Mouse (Mus musculus) hindbrain, embryonic 13.5 days (tissue): ENCODE results near the gene Galnt17. TPM values are rescaled to one million over a fixed set of nuclear protein-coding genes. Genes with fewer than 3 reads are reported as not detected.
A peak's percentile ranks its signal among the peaks of the same experiment; 100 is the strongest.

ENCODE experiments used
- ATAC-seq: fragments of 200-750 bp; cut with Nextera tagmentation; 2 replicates; pipeline ENCODE4 v1.8.0; 2017; ENCODE audit warnings: moderate TSS enrichment; ENCODE audit not compliant: low FRiP score
- H3K27ac ChIP-seq: fragments of 300-500 bp; sonication (generic); 2 replicates; pipeline ENCODE4 v1.5.1; 2015; ENCODE audit warnings: inconsistent platforms, mild to moderate bottlenecking, moderate library complexity
- H3K27me3 ChIP-seq: fragments of 300-500 bp; sonication (generic); 2 replicates; pipeline ENCODE4 v1.6.1; 2015; ENCODE audit warnings: mild to moderate bottlenecking, inconsistent platforms
- H3K36me3 ChIP-seq: fragments of 300-500 bp; sonication (generic); 2 replicates; pipeline ENCODE4 v1.6.1; 2015; ENCODE audit warnings: mild to moderate bottlenecking, inconsistent platforms
- H3K4me1 ChIP-seq: fragments of 300-500 bp; sonication (generic); replicated peaks from 2 replicates; pipeline ENCODE4 v1.6.1; 2015; ENCODE audit warnings: inconsistent platforms
- H3K4me2 ChIP-seq: fragments of 300-500 bp; sonication (generic); 2 replicates; pipeline ENCODE4 v1.6.1; 2015; ENCODE audit warnings: inconsistent platforms, mild to moderate bottlenecking, moderate library complexity
- H3K4me3 ChIP-seq: fragments of 300-500 bp; sonication (generic); 2 replicates; pipeline ENCODE4 v1.5.1; 2015; ENCODE audit warnings: mild to moderate bottlenecking, inconsistent platforms
- H3K9ac ChIP-seq: fragments of 300-500 bp; sonication (generic); 2 replicates; pipeline ENCODE4 v1.6.1; 2015; ENCODE audit warnings: mild to moderate bottlenecking, inconsistent platforms
- H3K9me3 ChIP-seq: fragments of 300-500 bp; sonication (generic); 2 replicates; pipeline ENCODE4 v1.6.1; 2016; ENCODE audit warnings: inconsistent platforms
- WGBS: fragments of 180-500 bp; shearing (Covaris S2); methylation state at CpG from one replicate; pipeline ENCODE4 v1.1.7; 2015; 5-methylcytosine and 5-hydroxymethylcytosine counted together
- polyA plus RNA-seq: library from polyadenylated mRNA; unstranded; fragments of >200 nt; fragmentation: Nextera tagmentation; extraction: Ambion mirVana; gene quantifications from 2 replicates; pipeline ENCODE4 v1.2.1, GENCODE M21; 2015

Galnt17 gene
- polyA plus RNA-seq, 1 experiment from 2014 or later, result 9.6 TPM

GRCm38 (mm10) chr5:130938911-130939608 is 369.2 kb downstream of the Galnt17 start:
- Histone ChIP-seq H3K9ac (no peak overlapping the region), H3K36me3 (no peaks in the 10 kb centered on the region), H3K27ac (peak overlapping the region; percentile 70), H3K4me2 (no peak overlapping the region), H3K27me3 (no peaks in the 10 kb centered on the region), H3K4me3 (no peak overlapping the region), H3K4me1 (peaks cover 16% of the 10 kb centered on the region), H3K9me3 (no peaks in the 10 kb centered on the region)
- 12% methylated on average over 4 of the region's 4 CpGs for WGBS
- no peak for ATAC-seq

GRCm38 (mm10) chr5:130938274-130938741 is 370.0 kb downstream of the Galnt17 start:
- ATAC-seq, result peak; percentile 68
- Histone ChIP-seq H3K4me1 (peaks cover 16% of the 10 kb centered on the region), H3K9ac (no peak overlapping the region), H3K27ac (no peak overlapping the region; the same call in 1 of the 2 replicates), H3K36me3 (no peaks in the 10 kb centered on the region), H3K4me3 (no peak overlapping the region), H3K27me3 (no peaks in the 10 kb centered on the region), H3K9me3 (no peaks in the 10 kb centered on the region), H3K4me2 (no peak overlapping the region)
- 1% methylated on average over 7 of the region's 7 CpGs for WGBS

- no peak overlapping the region for H3K4me2 ChIP-seq
- H3K4me1 ChIP-seq, result no peaks in the 10 kb centered on the region
- H3K9me3 ChIP-seq, result peaks cover 5% of the 10 kb centered on the region; the same call in 1 of the 2 replicates
- no peak overlapping the region for H3K4me3 ChIP-seq
- H3K9ac ChIP-seq, result no peak overlapping the region
- no peaks in the 10 kb centered on the region; the same call in 1 of the 2 replicates for H3K27me3 ChIP-seq
- ATAC-seq, result no peak
- H3K27ac ChIP-seq, result no peak overlapping the region
- WGBS, result 82% methylated on average over 1 of the region's 1 CpGs
- H3K36me3 ChIP-seq, result no peaks in the 10 kb centered on the region
Measured at GRCm38 (mm10) chr5:130930999-130931398, 377.3 kb downstream of the Galnt17 start.

DNA sequence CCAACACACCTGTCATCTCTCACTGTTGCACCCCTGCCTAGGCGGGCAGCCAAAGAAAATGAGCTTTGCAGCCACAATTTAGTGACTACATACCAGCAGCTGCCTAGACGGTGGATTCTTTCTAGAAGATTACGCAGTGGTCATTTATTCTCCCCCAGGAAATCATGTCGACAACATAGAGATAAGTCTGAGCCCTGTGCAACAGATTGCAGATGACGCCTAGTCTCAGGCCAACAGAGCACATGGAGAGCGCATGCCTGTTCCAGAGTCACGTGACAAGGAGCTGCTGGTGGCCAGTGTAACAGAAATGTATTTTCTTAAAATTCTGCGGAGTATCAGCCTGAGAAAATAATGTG is 380.5 kb downstream of the Galnt17 start:
- Histone ChIP-seq H3K27ac (no peak overlapping the region), H3K9ac (no peak overlapping the region), H3K4me3 (no peak overlapping the region), H3K9me3 (peaks cover 5% of the 10 kb centered on the region; the same call in 1 of the 2 replicates), H3K36me3 (no peaks in the 10 kb centered on the region), H3K4me1 (peaks cover 18% of the 10 kb centered on the region), H3K4me2 (no peak overlapping the region), H3K27me3 (no peaks in the 10 kb centered on the region)
- no peak for ATAC-seq
- WGBS, result 82% methylated on average over 8 of the region's 8 CpGs

DNA sequence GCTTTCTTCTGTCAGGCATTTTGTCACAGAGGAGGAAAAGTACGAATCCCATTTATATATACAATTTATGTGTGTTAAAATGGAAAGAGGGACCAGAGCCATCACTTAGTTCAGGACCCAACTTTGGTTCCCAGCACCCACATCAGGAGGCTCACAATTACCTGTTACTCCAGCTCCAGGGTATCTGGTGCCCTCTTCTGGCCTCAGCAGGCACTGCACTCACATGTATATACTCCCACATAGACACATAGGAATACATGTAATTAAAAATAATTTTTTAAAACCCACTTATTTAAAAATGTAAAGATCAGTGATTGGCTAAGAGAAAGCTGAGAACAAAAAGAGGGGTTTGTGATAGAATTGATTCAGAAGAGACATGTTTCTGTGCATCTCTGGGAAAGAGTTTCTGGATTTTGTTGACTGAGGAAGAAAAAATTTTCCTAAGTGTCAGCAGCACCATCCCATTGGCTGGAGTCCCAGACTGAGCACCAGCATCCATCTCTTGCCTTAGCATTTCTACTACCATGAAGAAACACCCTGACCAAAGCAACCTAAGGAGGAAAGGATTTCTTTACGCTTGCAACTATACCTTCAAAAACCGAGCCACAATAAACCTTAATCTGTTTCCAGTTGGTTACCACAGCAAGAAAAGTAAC is 381.0 kb downstream of the Galnt17 start:
- no peak for ATAC-seq
- Histone ChIP-seq H3K27me3 (no peaks in the 10 kb centered on the region), H3K27ac (no peak overlapping the region), H3K9ac (no peak overlapping the region), H3K36me3 (no peaks in the 10 kb centered on the region), H3K4me2 (no peak overlapping the region), H3K9me3 (peaks cover 5% of the 10 kb centered on the region; the same call in 1 of the 2 replicates), H3K4me1 (peaks cover 18% of the 10 kb centered on the region), H3K4me3 (no peak overlapping the region)
- 91% methylated on average over 3 of the region's 3 CpGs for WGBS

GRCm38 (mm10) chr5:130925681-130926080 is 382.6 kb downstream of the Galnt17 start:
- peaks cover 5% of the 10 kb centered on the region; the same call in 1 of the 2 replicates for H3K9me3 ChIP-seq
- WGBS, result 90% methylated on average over 7 of the region's 7 CpGs
- H3K27ac ChIP-seq, result no peak overlapping the region
- H3K4me1 ChIP-seq, result peaks cover 26% of the 10 kb centered on the region
- no peak for ATAC-seq
- H3K4me3 ChIP-seq, result no peak overlapping the region
- no peak overlapping the region for H3K9ac ChIP-seq
- H3K36me3 ChIP-seq, result no peaks in the 10 kb centered on the region
- H3K4me2 ChIP-seq, result no peak overlapping the region
- H3K27me3 ChIP-seq, result no peaks in the 10 kb centered on the region

- Histone ChIP-seq H3K4me2 (no peak overlapping the region), H3K27me3 (no peaks in the 10 kb centered on the region), H3K9me3 (peaks cover 5% of the 10 kb centered on the region; the same call in 1 of the 2 replicates), H3K9ac (no peak overlapping the region), H3K4me1 (peaks cover 27% of the 10 kb centered on the region), H3K4me3 (no peak overlapping the region), H3K36me3 (no peaks in the 10 kb centered on the region), H3K27ac (peak overlapping the region; percentile 66)
- WGBS, result 18% methylated on average over 2 of the region's 2 CpGs
- peak; percentile 94 for ATAC-seq
Measured at GRCm38 (mm10) chr5:130924245-130924827, 384.0 kb downstream of the Galnt17 start.

GRCm38 (mm10) chr5:130919969-130920368 is 388.3 kb downstream of the Galnt17 start:
- Histone ChIP-seq H3K4me2 (no peak overlapping the region), H3K27ac (no peak overlapping the region), H3K4me1 (peaks cover 27% of the 10 kb centered on the region), H3K27me3 (no peaks in the 10 kb centered on the region), H3K9ac (no peak overlapping the region), H3K4me3 (no peak overlapping the region), H3K9me3 (no peaks in the 10 kb centered on the region), H3K36me3 (no peaks in the 10 kb centered on the region)
- 94% methylated on average over 7 of the region's 7 CpGs for WGBS
- no peak for ATAC-seq

- Histone ChIP-seq H3K27ac (no peak overlapping the region), H3K27me3 (no peaks in the 10 kb centered on the region), H3K4me3 (no peak overlapping the region), H3K9ac (no peak overlapping the region), H3K4me1 (no peaks in the 10 kb centered on the region), H3K9me3 (no peaks in the 10 kb centered on the region), H3K4me2 (no peak overlapping the region), H3K36me3 (no peaks in the 10 kb centered on the region)
- WGBS, result 62% methylated on average over 3 of the region's 3 CpGs
- ATAC-seq, result no peak
Measured at GRCm38 (mm10) chr5:130914606-130915005, 393.7 kb downstream of the Galnt17 start.

GRCm38 (mm10) chr5:130911551-130911950 is 396.7 kb downstream of the Galnt17 start:
- Histone ChIP-seq H3K4me2 (no peak overlapping the region), H3K27me3 (no peaks in the 10 kb centered on the region), H3K36me3 (no peaks in the 10 kb centered on the region), H3K9me3 (no peaks in the 10 kb centered on the region), H3K9ac (no peak overlapping the region), H3K27ac (no peak overlapping the region), H3K4me3 (no peak overlapping the region), H3K4me1 (no peaks in the 10 kb centered on the region)
- ATAC-seq, result no peak
- 93% methylated on average over 2 of the region's 2 CpGs for WGBS

DNA sequence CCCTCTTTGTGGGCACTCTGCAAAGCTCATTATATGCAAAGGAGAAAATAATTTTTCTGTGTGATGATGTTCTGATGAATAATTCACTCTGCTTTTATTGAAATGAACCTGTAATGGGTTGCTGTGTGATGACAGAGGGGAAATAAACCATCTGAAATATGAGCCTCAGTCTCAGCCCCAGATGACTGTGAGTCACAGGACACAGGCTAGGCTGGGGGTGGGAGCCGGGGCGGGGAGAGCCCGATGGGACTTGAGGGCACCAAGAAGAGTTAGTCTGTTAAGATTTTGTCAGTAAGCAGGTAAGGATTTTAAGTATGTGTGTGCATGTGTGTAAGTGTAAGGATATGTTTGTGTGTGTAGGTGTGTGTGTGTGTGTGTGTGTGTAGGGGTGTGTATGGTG is 406.6 kb downstream of the Galnt17 start:
- no peaks in the 10 kb centered on the region for H3K4me1 ChIP-seq
- H3K9ac ChIP-seq, result no peak overlapping the region
- H3K27me3 ChIP-seq, result no peaks in the 10 kb centered on the region
- H3K4me2 ChIP-seq, result no peak overlapping the region
- 83% methylated on average over 3 of the region's 3 CpGs for WGBS
- no peak for ATAC-seq
- H3K9me3 ChIP-seq, result no peaks in the 10 kb centered on the region
- H3K27ac ChIP-seq, result no peak overlapping the region
- H3K36me3 ChIP-seq, result no peaks in the 10 kb centered on the region
- no peak overlapping the region for H3K4me3 ChIP-seq

DNA sequence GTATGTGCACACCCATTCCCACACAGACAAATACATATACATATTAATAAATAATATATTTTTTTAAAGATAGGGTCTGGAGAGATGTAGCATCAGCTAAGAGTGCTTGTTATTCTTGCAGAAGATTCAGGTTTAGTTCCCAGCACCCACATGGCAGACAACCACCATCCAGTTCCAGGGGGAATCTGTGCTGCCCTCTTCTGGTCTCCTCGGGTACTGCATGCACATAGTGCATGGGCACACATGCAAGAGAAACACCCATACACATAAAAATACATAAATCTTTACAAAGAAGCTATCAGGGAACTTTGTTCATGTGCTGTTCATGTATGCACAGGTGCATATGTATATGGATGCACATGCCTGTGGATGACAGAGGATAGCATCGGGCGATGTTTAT is 412.3 kb downstream of the Galnt17 start:
- Histone ChIP-seq H3K4me1 (peaks cover 11% of the 10 kb centered on the region; the same call in 1 of the 2 replicates), H3K27ac (no peak overlapping the region), H3K36me3 (no peaks in the 10 kb centered on the region), H3K27me3 (no peaks in the 10 kb centered on the region), H3K4me3 (no peak overlapping the region), H3K9ac (no peak overlapping the region), H3K4me2 (no peak overlapping the region), H3K9me3 (no peaks in the 10 kb centered on the region)
- no peak for ATAC-seq
- 95% methylated on average over 3 of the region's 3 CpGs for WGBS
